Mouse (Mus musculus) cerebellum, adult 8-10 months (tissue): ENCODE measurements around the gene Tas2r138.
"Not testable (repeated sequence)": the region's sequence is repeated elsewhere in the genome, so short reads cannot be mapped to it uniquely, and the experiment has no call there.

Experiments
- DNase-seq: peaks from one replicate; pipeline ENCODE4 v3.0.0; 2022

The Tas2r138 gene

DNA sequence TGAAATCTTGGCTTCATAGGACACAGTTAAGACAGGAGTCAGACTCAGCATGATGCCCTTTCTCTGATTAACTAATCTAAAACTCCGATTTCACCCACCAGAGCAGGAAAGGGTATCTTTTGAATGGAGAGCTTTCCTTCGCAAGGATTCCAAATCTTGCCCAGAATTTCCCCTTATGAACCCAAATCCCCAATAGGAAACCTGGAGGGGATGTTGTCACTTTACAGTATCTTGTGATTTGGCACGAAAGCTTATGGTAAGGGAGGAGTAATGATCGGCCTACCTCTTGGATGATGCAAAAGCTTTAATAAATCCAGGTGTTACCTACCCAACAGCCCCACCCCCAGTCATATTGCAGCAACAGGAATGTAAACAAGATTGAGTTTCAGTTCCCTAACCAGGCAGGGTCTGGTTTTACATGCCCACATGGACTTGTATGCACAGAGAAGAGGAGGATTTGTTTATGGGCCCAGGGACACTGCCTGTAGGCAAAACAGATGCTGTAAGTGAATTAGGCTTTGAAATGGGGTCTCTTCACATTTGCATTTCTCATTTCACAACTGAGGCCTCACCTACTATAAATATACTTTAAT is at the start of gene Tas2r138:
Gene Tas2r138, minus strand, starts transcription at position 51 of the 593 bp plus-strand sequence.
- no peak for DNase-seq

DNA sequence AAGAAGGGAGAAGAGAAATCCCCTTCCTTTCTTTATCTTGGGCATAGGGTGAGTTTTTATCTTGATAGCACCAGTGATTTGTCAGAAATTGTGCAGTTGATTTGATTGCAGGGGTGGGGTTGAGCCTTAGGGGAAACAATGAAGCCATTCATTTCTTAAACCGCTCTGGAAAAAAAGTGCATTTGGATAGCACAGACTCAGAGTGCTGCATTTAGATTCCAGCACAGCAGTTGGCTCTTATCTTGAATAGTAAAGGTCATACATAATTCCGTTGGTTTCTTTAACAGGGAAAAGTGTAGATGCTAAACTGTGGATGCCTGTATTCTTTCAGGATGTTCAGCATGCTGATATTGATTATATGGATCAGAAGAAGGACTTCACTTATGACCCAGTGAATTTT is 47.8 kb upstream of the Tas2r138 start:
- no peak for DNase-seq

DNA sequence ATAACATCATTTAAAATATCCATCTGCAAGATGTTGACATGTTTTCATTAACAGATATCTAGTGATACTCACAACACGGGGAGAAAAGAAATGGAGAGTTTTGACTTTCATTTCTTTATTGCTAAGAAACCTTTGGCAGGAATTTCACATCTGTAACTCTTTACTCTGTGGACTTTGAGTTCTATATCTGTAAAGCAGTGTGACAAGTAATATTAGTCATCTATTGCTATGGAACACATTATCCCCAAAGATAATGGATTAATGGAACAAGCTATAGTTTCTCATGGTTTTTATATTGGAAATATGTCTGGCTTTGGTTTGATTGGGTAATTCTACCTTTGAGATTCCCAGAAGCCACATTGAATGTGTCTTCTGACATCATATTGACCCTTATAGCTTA is 37.8 kb upstream of the Tas2r138 start:
- DNase-seq: no peak

DNA sequence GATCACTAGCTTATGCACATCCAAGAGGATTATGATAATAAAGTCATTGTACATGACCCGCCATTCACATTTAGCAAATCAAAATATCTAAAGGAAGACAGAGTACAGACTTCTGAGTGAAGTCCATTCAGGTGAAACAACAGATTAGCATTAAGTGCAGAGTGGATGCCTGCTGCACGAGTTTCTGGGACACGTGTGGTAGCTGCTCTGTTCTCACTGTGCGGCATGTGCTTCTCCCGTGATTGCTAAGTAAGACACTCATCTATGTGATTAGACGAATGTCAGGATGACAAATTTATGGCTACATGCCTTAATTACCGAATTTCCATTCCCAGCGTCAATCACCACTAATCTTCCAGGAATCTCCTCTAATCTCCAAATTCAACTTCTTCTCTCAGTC is 32.6 kb upstream of the Tas2r138 start:
- no peak for DNase-seq

DNA sequence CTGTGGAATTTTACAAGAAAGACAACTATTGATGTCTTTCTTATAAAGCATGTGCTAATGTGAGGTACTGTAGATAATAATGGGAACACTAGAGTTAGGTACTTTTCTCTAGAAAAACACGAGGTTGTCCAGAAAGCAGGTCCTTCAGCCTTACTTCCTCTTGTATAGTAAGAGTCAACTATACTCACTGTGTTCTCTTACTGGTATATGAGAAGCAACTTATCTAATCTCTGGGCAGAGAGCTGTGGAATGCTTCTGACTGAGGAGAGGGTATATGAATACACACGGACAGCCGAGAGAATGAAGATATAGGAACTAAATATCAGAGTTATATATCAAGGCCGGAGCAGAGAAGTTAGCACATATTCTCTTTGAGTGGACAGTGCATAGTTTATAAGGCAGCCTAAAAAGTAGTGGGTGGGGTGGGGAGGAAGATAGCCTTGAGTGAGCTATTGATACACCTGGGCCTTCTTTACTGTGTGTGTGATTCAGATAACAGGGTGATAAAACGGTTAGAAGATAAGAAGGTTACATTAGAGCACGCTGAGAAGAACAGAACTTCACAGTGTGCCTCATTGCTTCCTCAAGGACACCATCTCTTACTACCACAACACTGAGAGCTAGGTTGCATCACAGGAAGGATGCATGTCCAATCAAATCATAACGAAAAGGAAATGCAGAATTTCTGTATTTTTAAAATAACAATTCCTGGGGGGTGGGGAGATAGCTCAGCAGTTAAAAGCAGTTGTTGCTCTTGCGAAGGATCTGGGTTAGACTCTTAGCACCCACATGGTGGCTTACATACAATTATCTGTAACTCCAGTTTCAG is 27.8 kb upstream of the Tas2r138 start:
- DNase-seq: no peak

DNA sequence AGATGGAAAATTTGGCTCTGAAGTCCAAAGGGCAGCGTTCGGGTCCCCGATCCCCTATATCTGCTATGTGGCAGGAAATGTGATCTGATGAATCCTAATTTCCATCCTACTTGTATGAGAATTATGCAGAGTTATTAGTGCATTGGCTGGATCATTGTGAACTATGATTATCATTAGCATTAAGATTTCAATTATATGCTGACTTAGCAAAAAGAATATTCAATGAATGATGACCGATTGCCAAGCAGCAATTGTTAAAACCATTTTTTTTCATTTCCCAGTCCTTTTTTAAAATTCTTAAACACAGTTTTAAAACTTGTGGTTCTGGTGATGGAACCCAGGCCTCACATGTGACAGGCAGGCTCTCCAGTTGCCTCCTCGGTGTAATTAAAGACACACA is 24.6 kb upstream of the Tas2r138 start:
- no peak for DNase-seq

DNA sequence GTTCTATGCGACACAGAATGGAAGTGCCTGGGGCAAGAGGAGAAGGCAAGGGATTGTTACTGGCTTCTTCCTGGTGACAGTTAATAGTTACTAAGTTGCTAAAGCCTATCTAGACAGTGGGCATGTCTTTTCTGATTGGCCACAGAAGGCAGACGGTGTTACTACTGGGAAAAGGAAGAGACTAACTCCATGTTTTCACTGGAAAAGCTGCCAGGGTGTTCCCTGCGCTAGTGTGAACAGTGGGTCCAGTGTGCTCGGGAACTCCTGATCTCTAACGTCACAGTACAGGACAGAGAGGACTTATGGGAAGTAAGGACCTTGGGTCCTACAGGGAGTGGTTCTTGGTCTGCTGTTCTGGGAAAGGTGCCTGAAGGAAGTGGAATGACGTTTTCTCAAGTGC is 22.4 kb upstream of the Tas2r138 start:
- DNase-seq: no peak

DNA sequence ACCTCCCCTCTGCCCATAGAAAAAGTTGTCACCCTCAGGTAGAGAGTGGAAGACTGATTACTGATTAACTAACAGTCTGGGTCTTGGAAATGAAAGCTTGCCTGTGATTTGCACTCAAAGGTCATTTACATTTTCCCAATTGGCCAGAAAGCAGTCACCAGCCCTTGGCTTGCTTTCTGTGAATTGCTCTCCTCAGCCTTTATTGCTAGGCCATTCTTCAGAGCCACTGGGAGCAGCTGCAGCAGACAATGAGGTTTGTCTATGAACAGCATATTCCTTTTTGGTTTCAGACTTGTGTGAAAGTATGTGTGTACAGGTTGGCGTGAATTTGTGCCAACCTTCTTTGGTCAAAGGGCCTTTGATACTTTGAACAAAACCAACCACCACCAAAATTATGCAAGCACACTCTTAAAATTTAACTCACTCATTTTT is 21.5 kb upstream of the Tas2r138 start:
- DNase-seq: no peak

DNA sequence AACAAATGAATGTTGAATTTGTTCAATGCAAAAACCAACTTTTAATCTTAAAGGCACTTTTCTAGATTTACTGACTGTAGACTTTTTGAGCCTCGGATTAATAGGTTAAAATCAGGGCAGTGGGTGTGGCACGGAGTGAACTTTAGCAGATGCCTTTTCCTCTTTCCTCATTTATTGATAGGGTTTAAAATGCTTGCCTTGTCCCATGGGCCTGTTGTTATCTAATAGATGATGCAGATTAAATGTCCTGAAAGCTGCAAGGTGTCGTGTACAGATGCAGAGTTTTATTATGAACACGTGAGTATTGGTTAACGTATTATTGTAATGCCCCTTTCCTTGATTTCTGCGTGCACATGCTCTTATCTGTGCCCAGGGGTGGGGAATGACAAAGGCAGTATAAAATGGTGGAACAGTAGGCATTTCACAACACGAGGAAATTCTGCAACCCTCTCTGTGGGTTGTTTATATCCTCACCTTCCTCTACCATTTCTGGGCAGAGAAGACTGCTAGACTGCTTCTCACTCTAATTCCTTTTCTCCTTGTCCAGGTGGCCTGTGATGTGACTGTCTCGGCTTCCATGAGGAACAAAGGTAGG is 15.4 kb upstream of the Tas2r138 start, which contains the start of gene Mgam:
Gene Mgam, plus strand, starts transcription at position 426 of the 595 bp plus-strand sequence.
- DNase-seq: no peak

DNA sequence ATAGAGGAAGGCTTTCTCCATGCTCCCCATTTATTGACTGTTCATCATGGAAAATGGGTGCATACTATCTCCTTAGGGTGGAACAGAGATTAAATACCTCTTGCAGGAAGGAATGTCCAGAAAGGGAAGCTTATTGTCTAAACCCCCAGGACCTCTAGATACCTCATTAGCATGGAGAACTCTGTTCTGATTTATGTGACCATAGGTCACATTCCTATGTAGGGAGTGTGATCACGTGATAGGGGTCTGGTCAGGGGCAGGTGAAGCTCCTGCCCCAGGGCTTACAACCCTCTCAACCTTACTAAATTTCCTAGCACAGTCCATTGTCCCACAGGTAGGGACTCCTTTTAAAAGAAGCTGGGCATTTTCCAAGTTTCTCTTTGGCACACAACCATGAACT is 13.0 kb upstream of the Tas2r138 start:
- no peak for DNase-seq

DNA sequence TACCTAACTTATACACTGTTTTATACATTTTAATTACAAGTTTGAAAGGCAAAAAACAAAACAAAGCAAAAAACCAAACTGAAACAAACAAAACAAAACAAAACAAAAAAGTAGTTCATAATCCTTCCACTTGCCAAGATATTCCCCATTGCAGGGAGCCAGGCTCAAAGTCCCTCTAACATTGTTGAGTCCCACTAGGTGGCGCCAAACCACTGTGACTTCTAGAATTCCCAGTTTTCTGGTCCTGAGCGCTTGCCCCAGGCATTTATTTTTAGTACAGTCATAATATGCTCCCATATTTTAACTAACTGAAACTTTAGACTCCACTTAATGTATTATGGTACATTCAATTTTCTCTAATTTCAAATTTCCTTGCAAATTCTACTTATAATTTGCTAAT is 4.9 kb upstream of the Tas2r138 start:
- peak; percentile 47 for DNase-seq

DNA sequence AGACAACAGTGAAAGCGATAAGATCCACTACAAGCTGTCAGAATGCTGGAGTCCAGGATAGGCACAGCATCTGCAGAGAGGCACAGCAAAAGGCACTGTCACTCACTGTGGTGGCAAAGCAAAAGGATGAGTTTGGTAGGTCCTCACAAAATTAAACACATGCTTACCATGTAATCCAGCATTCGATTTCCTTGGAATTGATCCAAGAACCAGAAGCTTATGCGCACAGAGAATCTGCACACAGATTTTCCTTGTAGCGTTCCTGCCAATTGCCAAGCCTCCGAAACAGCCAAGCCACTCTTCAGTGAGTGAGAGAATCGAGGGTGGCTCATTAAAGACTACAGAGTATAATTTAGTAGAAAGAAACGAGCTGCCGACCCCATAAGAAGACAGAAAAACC is 2.9 kb downstream of the Tas2r138 start:
- DNase-seq: no peak

DNA sequence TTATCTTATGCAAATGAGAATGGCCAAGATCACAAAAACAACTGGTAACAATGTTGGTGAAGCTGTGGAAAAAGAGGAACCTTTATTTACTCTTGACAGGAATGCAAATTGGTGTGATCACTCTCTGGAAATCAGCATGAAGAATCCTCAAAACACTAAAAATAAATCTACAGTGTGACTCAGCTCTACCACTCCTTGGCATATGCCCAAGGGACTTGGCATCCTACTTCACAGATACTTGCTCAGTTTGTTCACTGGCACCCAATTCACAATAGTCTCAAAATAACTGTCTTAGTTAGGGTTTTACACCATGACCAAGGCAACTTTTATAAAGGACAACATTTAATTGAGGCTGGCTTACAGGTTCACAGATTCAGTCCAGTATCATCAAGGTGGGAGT is 5.7 kb downstream of the Tas2r138 start:
- DNase-seq: peak; percentile 22

DNA sequence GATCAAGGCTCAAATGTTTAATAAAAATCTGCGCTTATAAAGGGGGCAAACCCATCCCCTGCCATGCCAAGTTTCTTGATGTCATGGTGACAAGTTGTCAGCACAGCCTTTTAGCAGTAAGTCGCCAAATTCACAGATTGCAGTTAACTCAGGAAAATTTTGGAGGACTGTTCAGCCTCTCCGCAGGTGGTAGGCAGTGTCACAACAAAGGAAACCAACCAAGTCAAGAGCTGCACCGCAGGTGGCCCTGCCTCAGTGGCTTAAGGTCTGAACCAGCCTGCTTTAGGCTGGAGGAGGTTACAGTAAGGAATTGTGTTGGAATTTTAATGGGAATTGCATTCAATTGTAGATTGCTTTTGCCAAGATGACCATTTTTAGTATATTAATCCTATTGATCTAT is 14.6 kb downstream of the Tas2r138 start:
- DNase-seq: not testable (repeated sequence)

DNA sequence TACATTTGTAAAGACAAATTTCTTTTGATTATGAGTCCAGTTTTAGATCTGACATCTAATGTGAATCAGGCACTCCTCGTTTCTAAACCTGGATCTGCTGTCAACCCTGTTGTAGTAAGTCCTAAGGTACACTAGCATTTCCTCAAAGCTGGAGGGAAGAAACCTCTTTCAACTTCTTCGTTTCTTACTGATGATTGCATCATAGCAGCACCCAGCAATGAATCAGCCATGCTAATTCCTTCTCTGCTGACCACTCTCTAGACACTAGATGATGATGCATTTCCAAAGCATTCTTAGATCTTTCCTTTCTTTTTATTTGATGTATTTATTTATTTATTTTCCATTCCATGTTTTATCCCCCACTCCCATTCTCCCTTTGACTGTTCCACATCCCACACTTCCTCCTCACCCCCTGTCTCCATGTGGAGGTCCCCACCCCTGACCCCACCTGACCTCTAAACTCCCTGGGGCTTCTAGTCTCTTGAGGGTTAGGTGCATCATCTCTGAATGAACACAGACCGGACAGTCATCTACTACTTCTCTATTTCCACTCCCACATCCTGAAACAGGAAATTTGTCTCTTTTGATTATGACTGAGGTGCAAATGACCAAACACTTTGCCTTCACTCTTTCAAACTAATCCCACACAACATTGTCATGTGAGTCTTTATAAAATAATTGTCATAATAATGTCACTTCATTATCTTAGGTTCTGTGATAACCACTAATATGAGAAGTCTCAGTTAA is 18.1 kb downstream of the Tas2r138 start:
- no peak for DNase-seq

DNA sequence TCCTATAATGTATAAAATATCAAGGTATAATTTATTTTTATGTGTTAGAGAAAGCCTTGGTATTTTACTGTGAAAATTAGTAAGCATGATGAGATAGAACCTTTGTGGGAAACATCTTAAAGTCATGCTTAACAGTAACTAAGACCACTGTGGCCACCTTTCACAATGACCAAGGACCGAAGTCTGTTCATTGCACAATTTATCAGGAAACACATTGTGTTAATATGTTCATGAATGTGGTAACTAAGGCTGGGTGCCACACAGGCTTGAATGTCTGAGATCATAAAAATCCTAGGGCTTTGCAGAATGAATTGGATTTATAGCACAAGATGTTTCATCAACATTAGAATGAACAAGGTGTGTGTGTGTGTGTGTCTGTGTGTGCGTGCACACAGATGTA is 24.8 kb downstream of the Tas2r138 start:
- DNase-seq: no peak

DNA sequence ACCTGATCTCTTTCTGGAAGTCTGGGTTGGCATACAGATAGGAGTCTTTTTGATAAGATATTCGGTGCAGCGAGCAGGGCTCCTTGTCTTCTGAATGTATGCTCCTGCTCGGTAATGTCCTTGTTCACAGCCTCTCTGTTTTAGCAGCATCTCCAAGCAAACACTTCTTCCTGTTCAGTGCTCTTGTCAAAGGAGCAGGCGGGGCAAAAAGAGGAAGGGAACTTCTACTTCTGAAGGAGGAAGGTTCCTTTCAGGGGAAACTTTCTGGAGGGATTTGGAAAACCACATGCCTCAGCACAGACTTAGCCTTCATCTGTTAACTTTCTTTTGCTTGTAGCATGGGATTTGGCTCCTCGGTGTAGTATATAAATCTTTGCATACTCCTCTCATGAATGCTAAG is 27.5 kb downstream of the Tas2r138 start, which contains the start of gene Clec5a:
Gene Clec5a, minus strand, starts transcription at position 177 of the 400 bp plus-strand sequence.
- DNase-seq: no peak

DNA sequence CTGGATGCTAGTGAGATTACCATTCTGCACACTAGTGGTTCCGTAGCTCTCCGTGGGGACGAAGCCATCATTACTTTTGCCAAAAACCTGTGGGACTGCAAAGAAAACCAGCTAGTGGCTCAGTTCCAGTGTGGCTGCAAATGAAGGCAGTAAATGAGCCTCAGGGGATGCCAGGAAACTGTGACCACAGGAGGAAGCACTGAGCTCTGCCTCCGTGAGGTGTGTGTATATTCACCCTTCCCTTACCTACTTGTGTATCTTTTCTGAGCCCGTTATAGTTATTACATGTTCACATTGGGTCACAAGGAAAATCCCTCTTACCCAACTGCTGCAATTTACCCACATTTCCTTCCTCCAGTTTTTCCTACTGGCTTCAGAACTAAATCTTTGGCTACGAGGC is 28.8 kb downstream of the Tas2r138 start:
- no peak for DNase-seq

DNA sequence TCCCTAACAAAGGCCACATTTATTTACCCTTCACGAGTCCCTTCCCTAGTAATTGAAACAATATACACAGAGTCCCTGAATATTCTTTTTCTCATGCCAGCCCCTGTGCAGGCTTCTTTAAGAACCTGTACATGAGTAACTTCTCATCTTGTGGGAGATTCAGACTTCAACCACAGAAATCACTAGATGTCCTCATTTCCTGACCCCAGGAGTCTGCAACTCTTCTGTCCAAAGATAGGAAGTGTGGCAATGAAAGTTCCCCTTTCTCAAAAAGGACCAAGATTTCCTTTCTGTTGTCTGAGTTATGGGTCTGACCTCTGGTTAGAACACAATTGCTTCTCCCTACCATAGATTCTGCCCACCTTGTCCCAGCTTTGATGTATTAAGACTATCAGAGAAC is 36.8 kb downstream of the Tas2r138 start:
- DNase-seq: no peak

DNA sequence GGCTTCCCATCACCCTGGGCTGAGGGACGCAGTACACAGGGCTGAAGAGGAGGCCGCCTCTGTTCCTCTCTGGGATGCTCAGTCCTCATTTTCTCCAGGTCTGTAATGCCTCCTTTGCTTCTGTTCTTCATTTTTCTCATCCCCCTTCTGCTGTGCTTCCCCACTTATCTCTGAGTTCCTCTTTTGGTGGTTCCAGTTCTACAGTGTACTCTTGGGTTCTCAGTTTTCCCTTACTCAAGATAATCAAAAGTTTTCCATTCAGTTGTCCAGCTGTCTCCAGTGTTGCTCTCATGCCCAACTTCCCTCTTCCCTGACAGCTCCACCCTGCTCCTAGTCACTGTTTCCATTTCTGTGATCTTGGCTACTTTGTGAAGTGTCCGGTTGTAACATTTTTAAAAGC is 39.5 kb downstream of the Tas2r138 start:
- no peak for DNase-seq

DNA sequence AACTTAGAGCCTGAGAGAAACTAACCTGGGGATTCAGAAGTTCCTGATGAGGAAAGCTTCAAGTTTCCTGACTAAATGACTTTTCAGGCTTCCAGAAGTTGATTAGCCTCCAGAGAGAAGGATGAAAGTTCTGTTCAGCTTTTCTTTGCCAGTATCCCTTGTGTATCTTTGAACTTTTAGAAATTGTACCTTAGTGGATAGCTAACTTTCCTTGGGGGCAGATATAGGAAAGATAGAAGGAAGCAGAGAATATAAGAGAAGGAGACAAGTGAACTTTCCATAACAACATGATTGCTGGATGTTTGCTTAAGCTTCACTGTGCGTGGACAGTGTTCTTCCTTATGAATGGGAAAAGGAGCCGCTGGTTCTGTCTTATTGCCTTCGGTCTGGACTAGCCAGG is 43.9 kb downstream of the Tas2r138 start, which contains the start of gene Olfr460:
Gene Olfr460, plus strand, starts transcription at position 301 of the 400 bp plus-strand sequence.
- no peak for DNase-seq
